Comparison of ENCODE assay signal across 8 mouse cellular contexts in the genomic region with DNA sequence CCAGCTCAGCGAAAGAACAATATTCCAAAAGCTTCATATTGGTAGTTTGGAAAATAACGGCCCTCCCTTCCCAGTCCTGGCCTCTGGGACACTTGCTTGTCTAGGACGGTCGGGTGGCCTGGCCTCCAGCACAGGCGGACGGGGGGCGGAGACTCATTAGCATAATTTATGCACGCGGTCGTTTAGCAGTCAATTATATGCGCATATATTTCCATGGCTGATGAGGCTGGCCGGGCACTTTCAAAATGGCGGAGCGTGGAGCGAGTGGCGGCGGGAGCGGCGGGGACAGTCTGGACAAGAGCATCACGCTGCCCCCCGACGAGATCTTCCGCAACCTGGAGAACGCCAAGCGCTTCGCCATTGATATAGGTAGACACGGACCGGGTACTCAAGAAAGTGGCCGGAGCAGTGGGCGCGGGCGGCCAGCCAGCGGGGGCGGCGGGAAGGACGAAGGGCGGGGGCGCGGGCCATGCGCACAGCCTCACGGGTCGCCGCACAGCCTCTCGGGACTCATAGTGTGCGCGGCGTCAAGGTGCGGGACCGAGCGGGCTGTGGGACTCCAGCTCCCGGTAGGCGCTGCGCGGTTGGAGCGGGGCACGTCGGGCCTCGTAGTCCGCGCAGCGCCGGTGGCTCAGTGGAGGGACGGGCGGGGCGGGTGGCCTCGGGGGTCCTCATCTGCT. TPM values are rescaled to one million over a fixed set of nuclear protein-coding genes. Genes with fewer than 3 reads are reported as not detected.
DNase-seq lines count a peak whose midpoint lies in the region; ATAC-seq and TF ChIP-seq lines count a peak whose summit lies in the region.

Pank4 (plus strand) TSS at position 223 of the 680 bp plus-strand sequence.

- no peaks in the 10 kb centered on the region for H3K9me3 ChIP-seq in embryonic facial prominence, embryonic 15.5 days (replicated peaks)
- H3K9me3 ChIP-seq in kidney, embryonic 14.5 days (ENCODE audit: control insufficient read depth, low read length): no peaks in the 10 kb centered on the region
- no peaks in the 10 kb centered on the region for H3K9me3 ChIP-seq in limb, embryonic 14.5 days (ENCODE audit: control insufficient read depth, low read length)
- H3K9me3 ChIP-seq in midbrain, embryonic 16.5 days (replicated peaks; ENCODE audit: control insufficient read depth, low read length, poor library complexity, severe bottlenecking): no peaks in the 10 kb centered on the region

- WGBS in embryonic facial prominence, embryonic 15.5 days: under 1% methylated on average over 55 of the region's 66 CpGs
- under 1% methylated on average over 65 of the region's 66 CpGs for WGBS in kidney, embryonic 14.5 days
- under 1% methylated on average over 32 of the region's 66 CpGs for WGBS in limb, embryonic 14.5 days
- under 1% methylated on average over 60 of the region's 66 CpGs for WGBS in midbrain, embryonic 16.5 days
- WGBS in spleen, adult 2 months: under 1% methylated on average over 66 of the region's 66 CpGs

- H3K27me3 ChIP-seq in embryonic facial prominence, embryonic 15.5 days: peaks cover 42% of the 10 kb centered on the region
- H3K27me3 ChIP-seq in kidney, embryonic 14.5 days (ENCODE audit: control insufficient read depth, insufficient read depth, low read length): peaks cover 35% of the 10 kb centered on the region
- H3K27me3 ChIP-seq in limb, embryonic 14.5 days (ENCODE audit: control insufficient read depth, insufficient read depth, low read length): peaks cover 43% of the 10 kb centered on the region
- H3K27me3 ChIP-seq in midbrain, embryonic 16.5 days (ENCODE audit: control insufficient read depth, insufficient read depth, low read depth, low read length): peaks cover 4% of the 10 kb centered on the region; the same call in 1 of the 2 replicates
- H3K27me3 ChIP-seq in spleen, adult 2 months (ENCODE audit: control insufficient read depth, insufficient read depth, low read length): peaks cover 2% of the 10 kb centered on the region; the same call in 1 of the 2 replicates

- DNase-seq in A20 (ENCODE audit: low read depth, low spot score): peak; percentile 94
- DNase-seq in heart, adult 9 months (ENCODE audit: low spot score in 2 of 2): peak; percentile 94
- DNase-seq in limb, embryonic 14.5 days (ENCODE audit: low spot score): peak; percentile 91
- peak; percentile 68 to 89 for DNase-seq in spleen, adult 2 months (ENCODE audit: low read depth in 1 of 2, low spot score in 2 of 2)

- TF ChIP-seq CTCF in bone marrow macrophage, adult 2 months (IDR thresholded peaks at IDR 0.05; ENCODE audit: low read depth, low read length): no peak
- TF ChIP-seq CTCF in spleen, adult 2 months (IDR thresholded peaks at IDR 0.05; ENCODE audit: extremely low read depth, insufficient read depth, insufficient read length, insufficient replicate concordance): no peak

- TF ChIP-seq POLR2A in bone marrow macrophage, adult 2 months (IDR thresholded peaks at IDR 0.05; ENCODE audit: borderline replicate concordance, low read depth, low read length): no peak
- peak; percentile 88; the same call in 1 of the 2 replicates for TF ChIP-seq POLR2A in limb, embryonic 14.5 days (IDR thresholded peaks at IDR 0.05; ENCODE audit: borderline replicate concordance, extremely low read depth, insufficient read depth, insufficient read length)
- TF ChIP-seq POLR2A in spleen, adult 2 months (IDR thresholded peaks at IDR 0.05; ENCODE audit: low read depth, low read length): peak; percentile 71

- peak within 1 kb of the TSS; percentile 63 for H3K4me2 ChIP-seq in embryonic facial prominence, embryonic 15.5 days (replicated peaks)
- H3K4me2 ChIP-seq in kidney, embryonic 14.5 days (replicated peaks; ENCODE audit: low read depth, low read length): peak within 1 kb of the TSS; percentile 84
- peak within 1 kb of the TSS; percentile 73 for H3K4me2 ChIP-seq in limb, embryonic 14.5 days (replicated peaks; ENCODE audit: low read depth, low read length, severe bottlenecking)
- peak within 1 kb of the TSS; percentile 90 for H3K4me2 ChIP-seq in midbrain, embryonic 16.5 days (ENCODE audit: low read length)

- peak within 1 kb of the TSS; percentile 77 for H3K9ac ChIP-seq in embryonic facial prominence, embryonic 15.5 days
- H3K9ac ChIP-seq in kidney, embryonic 14.5 days (ENCODE audit: low read depth, low read length): peak within 1 kb of the TSS; percentile 86
- peak within 1 kb of the TSS; percentile 83 for H3K9ac ChIP-seq in limb, embryonic 14.5 days (ENCODE audit: low read depth, low read length, severe bottlenecking)
- peak within 1 kb of the TSS; percentile 90 for H3K9ac ChIP-seq in midbrain, embryonic 16.5 days (ENCODE audit: low read depth, low read length)

- peak; percentile 95 for ATAC-seq in embryonic facial prominence, embryonic 15.5 days (ENCODE audit: insufficient number of reproducible peaks, low FRiP score, low TSS enrichment, low read depth)
- ATAC-seq in kidney, embryonic 14.5 days (ENCODE audit: low FRiP score, low TSS enrichment): peak; percentile 92
- ATAC-seq in limb, embryonic 14.5 days (ENCODE audit: low FRiP score, low read depth): peak; percentile 89
- peak; percentile 94 for ATAC-seq in midbrain, embryonic 16.5 days

- H3K27ac ChIP-seq in bone marrow macrophage, adult 2 months (ENCODE audit: insufficient read depth, low read depth, low read length): peak within 1 kb of the TSS; percentile 70
- H3K27ac ChIP-seq in embryonic facial prominence, embryonic 15.5 days (replicated peaks): peak within 1 kb of the TSS; percentile 91
- peak within 1 kb of the TSS; percentile 91 for H3K27ac ChIP-seq in kidney, embryonic 14.5 days (ENCODE audit: low read depth, low read length)
- H3K27ac ChIP-seq in limb, embryonic 14.5 days (replicated peaks; ENCODE audit: low read depth, low read length): peak within 1 kb of the TSS; percentile 82
- H3K27ac ChIP-seq in midbrain, embryonic 16.5 days (ENCODE audit: low read length): peak within 1 kb of the TSS; percentile 92
- H3K27ac ChIP-seq in spleen, adult 2 months (ENCODE audit: insufficient read depth, low read length): peak within 1 kb of the TSS; percentile 82

- H3K4me1 ChIP-seq in bone marrow macrophage, adult 2 months (ENCODE audit: control insufficient read depth, insufficient read depth, low read length): peaks cover 29% of the 10 kb centered on the region
- H3K4me1 ChIP-seq in embryonic facial prominence, embryonic 15.5 days: peaks cover 47% of the 10 kb centered on the region
- peaks cover 34% of the 10 kb centered on the region for H3K4me1 ChIP-seq in kidney, embryonic 14.5 days (ENCODE audit: control insufficient read depth, insufficient read depth, low read length)
- H3K4me1 ChIP-seq in limb, embryonic 14.5 days (ENCODE audit: control insufficient read depth, insufficient read depth, low read length): peaks cover 25% of the 10 kb centered on the region
- H3K4me1 ChIP-seq in midbrain, embryonic 16.5 days (ENCODE audit: control insufficient read depth, insufficient read depth, low read length): peaks cover 54% of the 10 kb centered on the region
- H3K4me1 ChIP-seq in spleen, adult 2 months (ENCODE audit: control insufficient read depth, insufficient read depth, insufficient read length): peaks cover 18% of the 10 kb centered on the region; the same call in 1 of the 2 replicates

- H3K36me3 ChIP-seq in embryonic facial prominence, embryonic 15.5 days: peaks cover 9% of the 10 kb centered on the region
- H3K36me3 ChIP-seq in kidney, embryonic 14.5 days (ENCODE audit: control insufficient read depth, insufficient read depth, low read length): peaks cover 18% of the 10 kb centered on the region; the same call in 1 of the 2 replicates
- H3K36me3 ChIP-seq in limb, embryonic 14.5 days (ENCODE audit: control insufficient read depth, insufficient read depth, low read length): peaks cover 8% of the 10 kb centered on the region; the same call in 1 of the 2 replicates
- H3K36me3 ChIP-seq in midbrain, embryonic 16.5 days (ENCODE audit: control insufficient read depth, insufficient read depth, low read length): no peaks in the 10 kb centered on the region
- peaks cover 2% of the 10 kb centered on the region; the same call in 1 of the 2 replicates for H3K36me3 ChIP-seq in spleen, adult 2 months (ENCODE audit: control insufficient read depth, insufficient read depth, low read length)

- peak within 1 kb of the TSS; percentile 95 for H3K4me3 ChIP-seq in bone marrow macrophage, adult 2 months (ENCODE audit: insufficient read depth, low read length)
- peak within 1 kb of the TSS; percentile 77 for H3K4me3 ChIP-seq in embryonic facial prominence, embryonic 15.5 days (replicated peaks)
- H3K4me3 ChIP-seq in kidney, embryonic 14.5 days (ENCODE audit: low read length): peak within 1 kb of the TSS; percentile 85
- H3K4me3 ChIP-seq in limb, embryonic 14.5 days (replicated peaks; ENCODE audit: low read length): peak within 1 kb of the TSS; percentile 80
- H3K4me3 ChIP-seq in midbrain, embryonic 16.5 days (ENCODE audit: low read depth, low read length): peak within 1 kb of the TSS; percentile 80
- H3K4me3 ChIP-seq in spleen, adult 2 months (ENCODE audit: extremely low read depth, insufficient read depth, insufficient read length): peak within 1 kb of the TSS; percentile 77

RNA-seq across cellular contexts. Expression of gene Pank4, which starts in this region (rescaled TPM):
- 20.2 and 24.1 TPM in 2 replicates for polyA plus RNA-seq in bone marrow macrophage, adult 2 months (2012; ENCODE audit: insufficient read depth, insufficient read length, missing spikeins)
- polyA plus RNA-seq in embryonic facial prominence, embryonic 15.5 days (2015; fragmentation: Nextera tagmentation; extraction: Ambion mirVana): 41.9 and 43.6 TPM in 2 replicates
- 34.9 and 43.9 TPM in 2 replicates for polyA plus RNA-seq in kidney, embryonic 14.5 days (2014; fragmentation: Nextera tagmentation; extraction: Ambion mirVana)
- 76.3 and 86.2 TPM in 2 replicates for polyA plus RNA-seq in limb, embryonic 14.5 days (2012; rRNA removed)
- 36.9 and 43.9 TPM in 2 replicates for polyA plus RNA-seq in limb, embryonic 14.5 days (2014; fragmentation: Nextera tagmentation; extraction: Ambion mirVana)
- 42.1 and 45.5 TPM in 2 replicates for polyA plus RNA-seq in midbrain, embryonic 16.5 days (2015; fragmentation: Nextera tagmentation; extraction: Ambion mirVana)
- polyA plus RNA-seq in spleen, adult 2 months (2012; rRNA removed): 58.0 and 69.5 TPM in 2 replicates

Comparison
In these comparisons a context has a peak if more than half of its experiments do, and no peak if none do; other contexts are left out.
1. Peak in every context shown above with its lines: DNase-seq, ATAC-seq, H3K4me3 ChIP-seq and H3K27ac ChIP-seq.